Mouse (Mus musculus) frontal cortex, postnatal 25 days (tissue): ENCODE results near the gene Ildr2.
A peak's percentile ranks its signal among the peaks of the same experiment; 100 is the strongest.

ENCODE experiments used
- DNase-seq, 2 experiments: peaks; one replicate each; pipeline ENCODE4 v3.0.0; 2022; ENCODE audit warnings: low spot score in 2 of 2

Ildr2 gene

GRCm38 (mm10) chr1:166342060-166342459, 88.1 kb downstream of the Ildr2 start:
- no peak for DNase-seq

GRCm38 (mm10) chr1:166342539-166342938, 88.6 kb downstream of the Ildr2 start:
- DNase-seq = no peak

GRCm38 (mm10) chr1:166343586-166343985, 89.6 kb downstream of the Ildr2 start:
- no peak for DNase-seq

- DNase-seq = no peak
Measured at GRCm38 (mm10) chr1:166344300-166345077, 90.5 kb downstream of the Ildr2 start.

GRCm38 (mm10) chr1:166345602-166346001, 91.7 kb downstream of the Ildr2 start:
- DNase-seq = no peak

- no peak for DNase-seq
Measured at GRCm38 (mm10) chr1:166346906-166347305, 93.0 kb downstream of the Ildr2 start.

- no peak for DNase-seq
Measured at GRCm38 (mm10) chr1:166349341-166349740, 95.4 kb downstream of the Ildr2 start.

GRCm38 (mm10) chr1:166349751-166350150, 95.8 kb downstream of the Ildr2 start:
- no peak for DNase-seq

GRCm38 (mm10) chr1:166360157-166360855, 106.4 kb downstream of the Ildr2 start:
- peak; percentile 88 to 91 for DNase-seq

GRCm38 (mm10) chr1:166360896-166361295, 107.0 kb downstream of the Ildr2 start:
- DNase-seq = no peak

- no peak for DNase-seq
Measured at GRCm38 (mm10) chr1:166361842-166362241, 107.9 kb downstream of the Ildr2 start.

- DNase-seq = no peak
Measured at GRCm38 (mm10) chr1:166362659-166363058, 108.7 kb downstream of the Ildr2 start.

GRCm38 (mm10) chr1:166363122-166363521, 109.2 kb downstream of the Ildr2 start:
- no peak for DNase-seq
